Comparison of ENCODE assay signal across 27 mouse cellular contexts in the genomic region with DNA sequence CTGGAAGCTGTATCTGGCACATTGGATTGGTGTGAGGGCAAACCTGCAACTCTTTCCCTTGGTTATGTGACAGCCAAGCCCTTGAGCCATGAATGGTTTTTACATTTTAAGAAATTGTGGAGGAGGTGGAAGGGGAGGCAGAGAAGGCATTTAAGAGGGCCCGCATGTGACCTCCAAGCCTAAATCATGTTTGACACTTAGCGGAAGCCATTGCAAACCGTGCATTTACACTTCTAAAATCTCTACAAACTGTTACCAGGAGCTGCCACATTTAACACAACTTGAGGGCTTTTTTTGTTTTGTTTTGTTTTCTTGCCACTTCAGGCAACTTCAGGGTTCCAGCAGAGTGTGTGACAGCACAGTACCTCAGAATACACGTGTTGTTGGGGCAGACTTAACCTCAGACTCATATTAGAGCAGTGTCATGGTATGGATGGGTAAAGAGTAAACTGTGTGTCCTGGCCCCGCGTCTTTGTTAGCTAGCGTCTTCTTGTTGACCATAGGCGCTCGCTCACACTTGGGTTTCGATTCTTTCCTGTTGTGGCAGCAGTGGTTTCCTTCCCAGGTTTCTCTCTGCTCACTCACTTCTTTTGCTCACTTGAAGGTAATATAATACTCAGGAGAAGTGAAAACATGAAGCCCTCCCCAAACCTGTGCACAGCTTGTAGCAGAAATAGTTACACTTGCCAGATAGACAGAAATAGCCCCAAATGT. TPM values are rescaled to one million over a fixed set of nuclear protein-coding genes. Genes with fewer than 3 reads are reported as not detected.
DNase-seq lines count a peak whose midpoint lies in the region; ATAC-seq and TF ChIP-seq lines count a peak whose summit lies in the region.
"Had no signal": no experiment of that assay in that cellular context is flagged by ENCODE, and none has a peak within 500 bp of the region (broad histone marks: within the 10 kb centered on the region; RNA-seq: fewer than 3 reads in every experiment).

No protein-coding gene starts in this region.

- H3K27me3 ChIP-seq in kidney, postnatal 0 days (ENCODE audit: insufficient read depth, low read length) = no peaks in the 10 kb centered on the region
- H3K27me3 ChIP-seq: intestine, embryonic 15.5 days; liver, embryonic 15.5 days; Patski had no signal

- DNase-seq in gastrocnemius, adult 2 months = no peak
- no peak for DNase-seq in gastrocnemius, postnatal 36 days
- peak; percentile 47 for DNase-seq in kidney, postnatal 0 days (ENCODE audit: low spot score)
- DNase-seq in kidney, postnatal 4 days = no peak
- DNase-seq in cerebellum, postnatal 10 days = no peak
- no peak for DNase-seq in thymus, adult 18-20 months
- DNase-seq: adrenal gland, postnatal 10 days; cerebellum, adult 11 months; cerebellum, adult 9-10 months; forebrain, postnatal 0 days; gastrocnemius, postnatal 10 days; heart, adult 18-20 months; heart, postnatal 10 days; kidney, adult 2 months; layer of hippocampus, postnatal 36 days; lung, embryonic 14.5 days; retina, postnatal 1 day; right cerebral cortex, postnatal 14 days; thymus, postnatal 25 days had no signal

- no peaks in the 10 kb centered on the region for H3K9me3 ChIP-seq in kidney, postnatal 0 days (replicated peaks; ENCODE audit: low read length)
- H3K9me3 ChIP-seq: forebrain, embryonic 12.5 days; hindbrain, embryonic 10.5 days; intestine, embryonic 15.5 days; liver, embryonic 15.5 days; midbrain, embryonic 13.5 days had no signal

- intact Hi-C loops in gastrocnemius, adult 2 months (cut with DNase I) = loop anchor here (5.0 kb wide), 1 partner anchor 34 kb away; no protein-coding TSS in a partner anchor
- intact Hi-C loops in gastrocnemius, postnatal 36 days (cut with DNase I) = no loop called here

- ATAC-seq in kidney, postnatal 0 days (replicated peaks; ENCODE audit: low FRiP score, low read depth) = no peak
- ATAC-seq in hematopoietic stem cell, adult 5-6 weeks (replicated peaks in 1 of 2; ENCODE audit: insufficient read depth in 1 of 2, low FRiP score in 2 of 2, low TSS enrichment in 1 of 2, low read depth in 1 of 2, poor library complexity in 2 of 2, severe bottlenecking in 2 of 2) = peak; percentile 70 to 74
- ATAC-seq: forebrain, postnatal 0 days; hindbrain, postnatal 0 days; intestine, embryonic 15.5 days; midbrain, embryonic 13.5 days; Patski had no signal

- no peak overlapping the region for H3K4me3 ChIP-seq in gastrocnemius, adult 2 months
- H3K4me3 ChIP-seq in kidney, postnatal 0 days (replicated peaks; ENCODE audit: low read depth, low read length) = no peak overlapping the region
- H3K4me3 ChIP-seq: forebrain, embryonic 12.5 days; hindbrain, embryonic 10.5 days; intestine, embryonic 15.5 days; liver, embryonic 15.5 days; midbrain, embryonic 13.5 days had no signal

- 67% methylated on average over 10 of the region's 10 CpGs for WGBS in kidney, postnatal 0 days

- H3K4me2 ChIP-seq in kidney, postnatal 0 days (ENCODE audit: low read length) = no peak overlapping the region
- H3K4me2 ChIP-seq: forebrain, embryonic 12.5 days; intestine, embryonic 15.5 days; liver, embryonic 15.5 days; lung, embryonic 14.5 days; midbrain, embryonic 13.5 days had no signal

- TF ChIP-seq CTCF in gastrocnemius, adult 2 months (IDR thresholded peaks at IDR 0.05) = no peak
- TF ChIP-seq CTCF in kidney, postnatal 0 days (IDR thresholded peaks at IDR 0.05; ENCODE audit: low read depth) = no peak

- no peak overlapping the region for H3K9ac ChIP-seq in kidney, postnatal 0 days (ENCODE audit: low read depth, low read length)
- H3K9ac ChIP-seq: forebrain, embryonic 12.5 days; forebrain, postnatal 0 days; intestine, embryonic 15.5 days; liver, embryonic 15.5 days; lung, embryonic 14.5 days; midbrain, embryonic 13.5 days had no signal

- H3K4me1 ChIP-seq in kidney, postnatal 0 days (replicated peaks; ENCODE audit: insufficient read depth, low read length) = no peaks in the 10 kb centered on the region
- H3K4me1 ChIP-seq: intestine, embryonic 15.5 days had no signal

- peak overlapping the region; percentile 52; the same call in 1 of the 2 replicates for H3K27ac ChIP-seq in gastrocnemius, adult 2 months
- H3K27ac ChIP-seq in kidney, postnatal 0 days = no peak overlapping the region
- H3K27ac ChIP-seq: forebrain, embryonic 12.5 days; hindbrain, embryonic 10.5 days; hindbrain, postnatal 0 days; intestine, embryonic 15.5 days; liver, embryonic 15.5 days; midbrain, embryonic 13.5 days had no signal

- no peaks in the 10 kb centered on the region for H3K36me3 ChIP-seq in kidney, postnatal 0 days (ENCODE audit: insufficient read depth, low read length)
- H3K36me3 ChIP-seq: forebrain, embryonic 12.5 days; intestine, embryonic 15.5 days; liver, embryonic 15.5 days; midbrain, embryonic 13.5 days had no signal

RNA-seq across cellular contexts. Expression of gene Fto, which starts 47.5 kb away (rescaled TPM):
- total RNA-seq in gastrocnemius, adult 2 months (2021) = 10 to 100 TPM; 81.7 to 85.5 TPM
- total RNA-seq in gastrocnemius, postnatal 36 days (2021) = 10 to 100 TPM; 69.8 to 77.5 TPM
- polyA plus RNA-seq in kidney, postnatal 0 days (2015; fragmentation: Nextera tagmentation; extraction: Ambion mirVana) = 55.3 and 61.8 TPM in 2 replicates
- 47.8 and 62.9 TPM in 2 replicates for total RNA-seq in hematopoietic stem cell, adult 5-6 weeks (2017)

RNA-seq across cellular contexts. Expression of gene Rpgrip1l, which starts 47.7 kb away (rescaled TPM):
- total RNA-seq in gastrocnemius, adult 2 months (2021) = 1 to 10 TPM; 2.0 to 2.3 TPM
- total RNA-seq in gastrocnemius, postnatal 36 days (2021) = 1 to 10 TPM; 1.6 to 2.7 TPM
- polyA plus RNA-seq in kidney, postnatal 0 days (2015; fragmentation: Nextera tagmentation; extraction: Ambion mirVana) = 8.6 and 8.7 TPM in 2 replicates
- 10.6 and 12.4 TPM in 2 replicates for total RNA-seq in hematopoietic stem cell, adult 5-6 weeks (2017)
